Mouse (Mus musculus) heart, adult 2 months (tissue): ENCODE measurements at regions not wholly inside any gene's neighbourhood (a gene's known extent, or its start where the extent isn't known, plus 50 kb on each side); places are given as distances from the start of the nearest gene placed in this dataset.

ENCODE experiments used
- CTCF ChIP-seq: fragments of 200-600 bp; IDR thresholded peaks from 2 replicates; pipeline ENCODE4 v1.8.1; 2022; ENCODE audit warnings: antibody characterized with exemption, mild to moderate bottlenecking, moderate library complexity
- POLR2A ChIP-seq: fragments of 200-500 bp; IDR thresholded peaks from 2 replicates; pipeline ENCODE4 v1.6.1; 2011; ENCODE audit warnings: mild to moderate bottlenecking, low read depth, low read length, control low read depth; ENCODE audit not compliant: insufficient read depth

- TF ChIP-seq CTCF (no peak), POLR2A (no peak)
These were observed 410.5 kb downstream of the Rnf144b start for GRCm38 (mm10) chr13:47532935-47533334.
